Mouse (Mus musculus): ENCODE measurements at regions not wholly inside any gene's neighbourhood (a gene's known extent, or its start where the extent isn't known, plus 50 kb on each side); places are given as distances from the start of the nearest gene placed in this dataset.

DNA sequence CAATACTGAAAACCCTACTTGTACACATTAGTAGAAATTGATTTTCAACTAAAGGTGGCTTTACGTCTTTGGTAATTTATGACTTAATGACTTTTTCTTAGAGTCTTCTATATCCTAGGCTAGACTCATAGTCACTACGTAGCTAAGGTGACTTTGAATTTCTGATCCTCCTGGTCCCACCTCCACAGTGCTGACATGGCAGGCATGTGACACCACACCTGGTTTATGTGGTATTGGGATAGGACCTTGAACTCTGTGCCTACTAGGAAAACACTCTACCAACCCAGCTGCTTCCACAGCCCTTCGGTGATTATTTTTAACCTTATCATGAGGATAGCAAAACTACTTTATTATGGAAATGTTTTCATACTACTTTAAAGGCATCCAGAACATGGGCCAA lies 51.5 kb upstream of the D7Ertd443e start:
- no peak for DNase-seq

- DNase-seq, result no peak
Measured at GRCm38 (mm10) chr7:134439281-134439680, 53.8 kb upstream of the D7Ertd443e start.

DNA sequence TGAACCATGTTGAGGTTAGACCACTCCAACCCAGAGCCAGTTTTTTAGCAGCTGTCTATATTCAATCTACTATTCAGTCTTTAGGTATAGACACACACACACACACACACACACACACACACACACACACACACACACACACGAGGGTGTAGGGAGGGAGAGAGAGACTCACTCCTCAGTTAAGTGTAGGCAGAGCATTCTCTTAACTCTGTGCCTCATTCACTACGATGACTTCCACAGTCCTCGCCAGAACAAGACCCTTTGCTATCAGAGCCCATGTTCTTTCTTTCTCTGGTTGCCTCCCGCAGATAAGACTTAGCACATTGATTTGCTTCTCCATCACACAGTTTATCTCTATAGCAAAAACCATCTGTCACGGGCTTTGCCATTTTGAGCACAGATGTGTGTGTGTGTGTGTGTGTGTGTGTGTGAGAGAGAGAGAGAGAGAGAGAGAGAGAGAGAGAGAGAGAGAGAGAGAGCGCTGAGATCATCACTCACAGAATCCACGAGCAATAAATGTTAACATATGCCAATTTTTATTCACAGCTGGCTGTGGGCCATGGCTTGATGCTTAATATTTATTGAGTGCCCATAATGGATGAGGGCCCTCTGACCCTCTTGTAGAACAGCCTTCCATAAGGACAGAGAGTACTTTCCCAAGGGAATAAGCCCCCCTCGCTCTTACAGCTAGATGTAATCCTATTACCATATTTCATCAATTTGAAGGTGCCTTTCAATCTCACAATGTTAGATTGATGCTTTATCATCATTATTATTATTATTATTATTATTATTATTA lies 59.7 kb upstream of the D7Ertd443e start:
- DNase-seq, result no peak

DNA sequence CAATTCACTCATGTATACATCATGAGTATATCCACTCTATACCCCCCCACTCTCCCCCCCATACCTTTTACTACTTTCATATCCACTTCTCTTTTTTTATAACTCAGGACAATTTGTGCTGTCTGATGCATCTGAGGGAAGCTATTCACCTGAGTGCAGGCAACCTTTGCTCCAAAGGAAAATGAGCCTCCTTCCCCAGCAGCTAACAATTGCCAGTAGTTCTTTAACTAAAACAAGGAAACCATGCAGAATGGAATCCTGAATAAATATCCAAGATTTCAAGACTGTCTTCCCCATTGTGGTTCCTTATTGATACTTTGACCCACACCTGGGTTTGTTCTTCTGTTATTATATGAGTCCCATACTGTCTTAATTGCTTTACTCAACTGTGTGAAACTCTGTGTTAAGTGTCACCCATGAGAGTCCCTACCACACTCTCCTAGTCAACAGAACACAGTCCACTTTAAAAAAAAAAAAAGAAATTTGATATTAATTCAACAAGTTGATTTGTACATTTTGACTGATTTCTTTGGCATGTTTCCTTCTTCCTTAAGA lies 62.3 kb upstream of the D7Ertd443e start:
- peak; percentile 61 for DNase-seq

DNA sequence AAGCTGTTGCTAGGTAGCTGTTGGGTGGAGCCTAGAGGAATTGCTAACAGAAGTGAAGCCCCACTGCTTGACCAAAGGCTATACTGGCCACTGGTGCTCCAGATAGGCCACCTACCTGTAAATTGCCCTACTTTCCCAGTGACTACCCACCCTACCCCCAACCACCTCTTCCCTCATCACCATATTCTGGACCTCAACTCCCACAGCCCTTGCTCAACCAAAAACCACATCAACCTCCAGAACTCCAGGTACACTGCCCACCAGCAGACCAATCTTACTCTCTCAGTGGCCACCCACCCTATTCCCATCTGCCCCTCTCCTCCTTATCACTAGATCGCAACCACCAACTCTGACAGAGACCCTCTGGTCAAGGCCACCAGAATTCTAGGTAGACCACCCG lies 63.4 kb upstream of the D7Ertd443e start:
- no peak for DNase-seq

- DNase-seq, result no peak
Measured at GRCm38 (mm10) chr7:134462677-134463076, 77.2 kb upstream of the D7Ertd443e start.

GRCm38 (mm10) chr7:134463380-134463779 lies 77.9 kb upstream of the D7Ertd443e start:
- DNase-seq, result no peak

GRCm38 (mm10) chr7:134467216-134467615 lies 81.8 kb upstream of the D7Ertd443e start:
- no peak for DNase-seq

DNA sequence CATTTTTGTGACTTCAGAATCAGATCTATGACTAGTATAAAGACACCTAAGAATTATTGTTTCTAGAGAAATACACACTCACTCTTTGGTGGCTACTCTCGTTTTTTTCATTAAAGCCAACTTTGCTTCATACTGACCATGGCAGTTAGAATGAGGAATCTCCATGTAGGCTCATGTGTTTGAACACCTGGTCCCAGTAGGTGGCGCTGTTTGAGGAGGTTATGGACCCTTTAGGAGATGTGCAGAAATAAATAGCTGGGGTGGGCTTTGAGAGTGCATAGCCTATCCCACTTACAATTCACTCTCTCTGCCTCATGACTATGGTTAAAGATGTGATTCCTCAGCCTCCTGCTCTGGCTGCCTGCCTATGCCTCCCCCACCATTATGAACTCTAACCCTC lies 85.8 kb upstream of the D7Ertd443e start:
- peak; percentile 32 for DNase-seq

DNA sequence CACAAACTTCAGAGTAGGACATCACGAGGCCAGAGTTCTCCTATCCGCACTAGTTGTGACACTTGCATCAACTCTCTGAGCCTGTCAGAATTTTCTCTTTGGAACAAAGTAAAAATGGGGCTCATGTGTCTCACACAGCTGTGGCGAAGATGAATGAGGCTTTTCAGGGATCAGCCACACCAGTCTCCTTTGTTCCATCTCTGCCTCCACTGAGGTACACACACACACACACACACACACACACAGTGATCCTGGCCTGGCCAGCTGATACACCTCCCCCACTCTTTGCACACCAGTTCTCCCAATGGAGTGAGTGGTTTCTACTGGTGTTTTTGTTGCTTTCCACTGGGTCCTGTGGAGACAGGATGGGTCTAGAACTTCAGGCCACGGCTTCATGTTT lies 105.9 kb upstream of the D7Ertd443e start:
- no peak for DNase-seq

DNA sequence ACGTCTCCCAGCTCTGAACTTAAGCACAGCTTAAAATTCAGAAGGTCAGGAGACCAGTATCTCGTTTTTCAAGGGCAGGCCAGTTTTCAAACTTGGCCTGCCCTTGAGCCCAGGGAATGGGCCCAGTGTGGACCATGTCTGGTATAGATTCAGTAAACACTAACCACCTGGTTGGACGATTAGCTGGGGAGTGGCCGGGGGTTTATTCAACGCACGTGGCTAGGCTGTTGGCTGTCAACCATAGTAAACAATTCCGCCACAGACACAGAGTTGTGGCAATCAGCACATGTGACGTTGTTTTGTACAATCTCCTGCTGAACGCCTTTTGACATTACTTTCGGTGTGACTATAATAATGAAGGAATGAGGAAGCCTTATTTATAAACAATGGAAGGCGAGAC lies 111.8 kb upstream of the D7Ertd443e start:
- DNase-seq, result peak; percentile 71

DNA sequence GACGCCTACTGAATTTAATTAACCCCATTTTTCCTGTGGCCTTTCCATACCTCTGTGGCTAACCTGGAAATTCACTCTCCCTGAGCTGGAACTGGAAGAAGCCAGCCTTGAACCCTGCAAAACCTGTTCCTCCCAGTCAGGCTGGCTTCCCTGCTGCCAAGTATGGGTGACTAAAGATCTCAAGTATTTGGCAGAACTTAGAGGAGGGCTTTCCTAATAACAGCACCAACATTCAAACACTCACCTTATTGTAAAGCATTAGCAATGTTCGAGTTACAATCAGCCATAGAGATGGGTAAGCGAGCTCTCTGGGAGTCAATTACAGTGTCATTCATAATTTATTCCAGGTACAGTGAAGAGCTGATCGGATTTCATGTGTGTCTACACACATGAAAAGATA lies 112.4 kb upstream of the D7Ertd443e start:
- peak; percentile 41 for DNase-seq

GRCm38 (mm10) chr7:134498716-134499115 lies 113.3 kb upstream of the D7Ertd443e start:
- DNase-seq, result peak; percentile 86

DNA sequence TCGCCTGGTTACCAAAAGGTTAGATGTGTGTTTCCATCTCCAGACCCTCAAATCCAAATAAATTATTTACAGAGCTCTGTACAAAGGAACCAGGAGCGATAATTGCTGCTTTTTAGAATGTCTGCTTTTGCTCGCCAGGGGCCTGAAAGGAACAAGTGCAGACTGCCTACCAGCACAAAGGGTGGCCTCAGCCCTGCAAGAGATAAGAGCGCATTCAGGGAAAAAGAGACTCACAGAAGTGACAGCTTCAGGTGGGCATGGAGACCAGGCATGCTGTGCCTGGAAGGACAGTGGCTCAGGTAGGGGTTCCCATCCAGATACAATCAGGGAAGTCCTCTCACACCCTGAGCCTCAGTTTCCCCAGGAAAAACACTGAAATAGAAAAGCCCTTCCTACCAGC lies 114.0 kb upstream of the D7Ertd443e start:
- peak; percentile 51 for DNase-seq

- peak; percentile 64 for DNase-seq
Measured at GRCm38 (mm10) chr7:134500210-134500609, 114.7 kb upstream of the D7Ertd443e start.

DNA sequence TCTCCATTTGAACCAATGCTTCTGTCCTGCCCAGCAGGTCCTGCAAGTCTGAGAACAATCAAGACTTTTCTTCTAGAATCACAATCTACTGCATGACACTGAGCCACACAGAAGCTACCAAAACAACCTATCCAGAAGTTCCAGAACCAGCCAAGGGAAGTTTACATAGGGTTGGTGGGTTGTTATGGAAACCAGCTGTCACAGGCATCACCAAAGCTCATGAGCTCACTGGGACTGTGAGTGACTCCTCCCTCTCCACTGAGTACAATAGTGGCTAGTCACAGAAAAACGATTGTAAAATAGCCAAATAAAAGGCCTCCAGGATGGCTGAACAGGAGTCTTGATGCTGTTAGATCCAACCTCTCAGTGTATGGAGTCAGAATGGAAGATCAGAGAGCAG lies 115.6 kb upstream of the D7Ertd443e start:
- DNase-seq, result no peak

DNA sequence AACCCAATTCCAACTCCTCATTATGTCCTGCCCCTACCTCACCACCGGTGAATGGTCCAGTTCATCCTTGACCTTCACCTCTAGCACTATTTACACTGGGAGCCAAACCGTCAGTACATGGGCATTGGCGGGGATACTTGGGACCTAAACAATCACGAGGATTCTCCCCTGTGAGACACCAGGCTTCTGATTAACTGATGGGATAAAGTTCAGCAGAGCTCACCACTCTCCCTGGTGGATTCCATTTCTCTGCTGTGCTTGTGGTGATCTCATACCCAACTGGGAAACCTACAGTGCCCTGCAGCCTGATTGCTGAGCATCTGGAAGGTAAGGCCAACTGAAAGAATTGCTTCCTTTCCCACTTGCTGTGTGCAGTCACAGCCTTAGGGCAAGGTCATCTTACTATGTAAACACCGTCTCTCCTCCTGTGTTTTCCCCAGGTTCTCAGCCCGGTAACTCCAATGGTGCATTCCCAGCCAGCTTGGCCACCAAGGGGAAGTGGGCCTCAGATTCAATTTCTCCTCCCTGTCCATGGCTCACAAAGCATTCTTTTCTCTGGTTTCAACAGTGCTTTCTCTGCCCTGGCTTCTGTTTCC lies 125.0 kb upstream of the D7Ertd443e start:
- DNase-seq, result peak; percentile 61

- DNase-seq, result no peak
Measured at GRCm38 (mm10) chr7:134519372-134519975, 134.0 kb upstream of the D7Ertd443e start.

DNA sequence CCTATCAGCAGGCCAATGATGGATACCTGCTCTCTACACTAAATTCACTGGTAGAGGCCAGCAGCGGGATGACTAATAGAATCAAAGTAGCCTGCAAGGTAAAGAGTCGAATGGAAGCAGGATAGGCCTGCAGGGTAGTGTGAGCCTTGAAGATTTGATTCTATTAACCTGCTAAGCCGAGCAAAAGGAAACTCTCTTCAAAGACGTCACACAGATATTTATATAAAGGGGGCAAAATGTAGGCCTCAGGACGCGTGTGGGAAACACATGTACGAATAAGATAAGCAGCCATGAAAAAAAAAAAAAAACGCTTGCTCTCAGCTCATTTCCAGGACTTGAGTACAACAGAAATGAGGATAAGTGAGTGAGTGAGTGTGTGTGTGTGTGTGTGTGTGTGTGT lies 138.4 kb upstream of the D7Ertd443e start:
- no peak for DNase-seq

GRCm38 (mm10) chr7:134525041-134525440 lies 139.6 kb upstream of the D7Ertd443e start:
- no peak for DNase-seq

DNA sequence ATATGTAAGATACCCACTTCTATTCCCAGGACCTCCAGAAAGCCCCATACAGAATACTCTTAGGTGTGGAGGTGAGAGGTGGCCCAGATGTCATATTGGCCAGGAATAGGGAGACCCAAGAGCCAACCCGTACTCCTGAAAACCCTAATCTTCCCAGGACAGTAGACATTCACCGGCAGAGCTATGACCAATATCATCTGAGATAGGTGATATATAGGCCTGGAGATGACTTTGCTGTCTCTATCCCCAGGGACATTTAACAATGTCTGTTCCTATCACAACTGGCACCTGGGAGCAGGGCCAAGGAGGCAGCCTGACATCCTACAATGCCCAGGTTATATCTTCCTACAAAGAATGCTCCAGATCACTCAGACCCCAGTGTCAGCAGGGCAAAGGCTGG lies 140.0 kb upstream of the D7Ertd443e start:
- DNase-seq, result no peak

DNA sequence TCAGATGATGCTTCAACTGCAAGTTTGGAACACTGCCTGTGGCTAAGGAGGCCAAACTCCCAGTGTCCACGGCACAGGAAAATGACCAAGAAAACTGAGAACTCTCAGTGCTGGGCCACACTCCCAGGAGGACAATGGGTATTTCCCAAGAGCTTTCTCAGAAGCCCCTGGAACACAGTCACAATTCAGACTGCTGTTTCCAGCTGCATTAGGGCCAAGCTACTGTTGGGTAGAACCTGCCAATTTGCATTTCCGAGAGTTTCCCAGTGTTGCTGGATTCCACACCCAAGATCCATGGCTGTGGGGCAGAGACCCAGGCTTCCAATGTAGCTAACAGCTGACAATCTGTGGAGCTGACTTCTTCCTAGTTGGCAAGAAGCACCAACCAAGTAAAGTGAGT lies 141.9 kb upstream of the D7Ertd443e start:
- no peak for DNase-seq

- DNase-seq, result no peak
Measured at GRCm38 (mm10) chr7:134528026-134528425, 142.4 kb upstream of the Dock1 start.

GRCm38 (mm10) chr7:134534821-134535220 lies 135.6 kb upstream of the Dock1 start:
- DNase-seq, result peak; percentile 73

All from kidney, adult 9 months (tissue).